Mouse (Mus musculus) megakaryocyte-erythroid progenitor cell, adult 5-6 weeks (primary cell): ENCODE results near the gene Mcm6. TPM values are rescaled to one million over a fixed set of nuclear protein-coding genes. Genes with fewer than 3 reads are reported as not detected.
"Not testable (repeated sequence)": the region's sequence is repeated elsewhere in the genome, so short reads cannot be mapped to it uniquely, and the experiment has no call there.

ENCODE experiments used
- ATAC-seq: replicated peaks from 2 replicates; pipeline ENCODE4 v1.8.0; 2016; ENCODE audit warnings: mild to moderate bottlenecking, inconsistent platforms; ENCODE audit not compliant: severe bottlenecking, poor library complexity, low FRiP score, low TSS enrichment
- total RNA-seq, 2 experiments: library from RNA; stranded (forward) in 1 of 2; stranded (reverse) in 1 of 2; fragments of 200-1000, 215-1000 nt in 1 of 2; fragments of >200 nt in 1 of 2; fragmentation: Nextera tagmentation in 1 of 2; gene quantifications; 2 replicates each; pipeline ENCODE4 v1.2.3; 2014 to 2017

Mcm6 gene
- total RNA-seq, 2 experiments from 2014 or later = 286 to 543 TPM

DNA sequence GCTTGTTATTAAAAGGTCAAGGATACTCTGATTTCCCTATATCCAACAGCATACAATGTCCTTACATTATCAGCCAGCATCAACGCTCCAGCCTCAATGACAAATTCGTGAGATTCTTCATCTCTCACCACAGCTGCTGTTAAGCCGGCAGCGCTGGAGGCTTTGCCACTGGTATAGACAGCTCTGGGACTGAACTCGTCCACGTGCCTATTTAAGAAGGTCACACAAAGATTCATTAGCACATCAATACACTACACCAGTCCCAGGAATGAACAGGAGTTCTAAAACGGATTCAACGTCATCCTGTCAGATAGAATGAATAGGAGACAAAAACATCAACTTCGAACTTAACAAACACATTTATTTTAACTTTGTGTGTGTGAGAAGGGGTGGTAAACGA is 15.2 kb downstream of the Mcm6 start:
- no peak for ATAC-seq

DNA sequence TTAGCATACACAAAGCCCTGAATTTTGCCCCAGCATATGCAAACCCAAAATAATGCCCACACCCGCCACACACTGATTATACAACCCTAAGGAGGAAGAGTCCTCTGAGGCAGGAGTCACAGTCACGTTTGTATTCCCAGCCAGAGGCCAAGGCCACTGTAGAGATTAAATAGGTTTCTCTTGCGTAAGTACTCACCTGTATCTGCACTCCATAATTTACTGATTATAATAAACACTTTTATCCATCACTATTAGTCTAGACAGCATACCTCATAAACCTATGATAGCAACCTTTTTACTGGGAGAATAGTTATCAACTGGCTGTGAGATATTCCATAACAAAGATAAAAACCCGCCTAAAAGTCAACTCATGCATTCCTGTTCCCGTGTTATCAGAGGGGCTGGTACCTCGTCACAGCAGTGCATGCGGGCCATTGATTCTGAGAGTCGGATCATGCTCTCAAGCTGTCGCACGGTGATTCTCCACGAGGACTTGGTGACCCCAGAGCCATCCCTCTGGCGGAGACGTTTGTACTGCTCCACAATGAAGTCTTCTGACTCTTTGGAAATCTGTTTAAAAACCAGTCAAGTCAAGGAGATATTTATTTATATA is 21.6 kb downstream of the Mcm6 start:
- ATAC-seq = no peak; the same call in 1 of the 2 replicates

DNA sequence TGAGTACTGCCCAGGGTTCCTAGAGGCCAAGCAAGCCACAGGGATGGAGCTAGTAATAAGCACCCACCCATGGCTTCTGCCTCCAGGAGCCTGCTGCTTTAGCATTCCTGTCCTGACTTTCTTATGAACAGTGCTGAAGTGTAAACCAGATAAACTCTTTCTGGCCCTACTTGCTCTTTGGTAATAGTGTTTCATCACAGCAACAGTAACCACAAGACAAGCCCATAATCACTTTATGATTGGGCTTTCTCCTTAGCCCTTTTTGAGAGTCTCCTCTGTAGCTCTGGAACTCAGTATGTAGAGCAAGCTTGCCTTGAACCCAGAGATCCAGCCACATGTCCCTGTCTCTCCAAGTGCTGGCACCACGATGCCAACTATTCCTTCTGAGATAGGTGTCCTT is 29.2 kb downstream of the Mcm6 start:
- ATAC-seq = peak; percentile 22; the same call in 1 of the 2 replicates

- no peak for ATAC-seq
Measured at GRCm38 (mm10) chr1:128328218-128328617, 31.2 kb downstream of the Mcm6 start, which contains the start of gene Lct. Lct (minus strand) TSS chr1:128328318.

DNA sequence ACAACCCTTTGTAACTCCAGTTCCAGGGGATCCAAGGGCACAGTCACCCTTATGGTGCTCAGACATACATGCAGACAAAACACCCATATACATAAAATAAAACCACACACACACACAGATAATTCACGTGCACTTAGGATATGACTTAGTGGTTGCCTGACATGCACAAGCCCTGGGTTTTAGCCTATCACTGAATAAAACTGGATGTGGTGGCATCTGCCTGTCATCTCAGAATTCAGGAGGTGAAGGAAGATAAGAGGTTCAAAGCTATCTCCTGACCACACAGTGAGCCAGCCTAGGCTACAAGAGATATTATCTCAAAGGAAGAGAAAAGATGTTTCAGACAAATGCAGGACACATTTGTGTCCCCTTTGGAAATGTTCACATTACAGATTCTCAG is 32.3 kb downstream of the Mcm6 start:
- peak; percentile 51 for ATAC-seq

GRCm38 (mm10) chr1:128324776-128325175 is 34.7 kb downstream of the Mcm6 start:
- ATAC-seq = no peak

- ATAC-seq = peak; percentile 22; the same call in 1 of the 2 replicates
Measured at GRCm38 (mm10) chr1:128323026-128323643, 36.3 kb downstream of the Mcm6 start.

GRCm38 (mm10) chr1:128319266-128319665 is 40.2 kb downstream of the Mcm6 start:
- not testable (repeated sequence) for ATAC-seq

DNA sequence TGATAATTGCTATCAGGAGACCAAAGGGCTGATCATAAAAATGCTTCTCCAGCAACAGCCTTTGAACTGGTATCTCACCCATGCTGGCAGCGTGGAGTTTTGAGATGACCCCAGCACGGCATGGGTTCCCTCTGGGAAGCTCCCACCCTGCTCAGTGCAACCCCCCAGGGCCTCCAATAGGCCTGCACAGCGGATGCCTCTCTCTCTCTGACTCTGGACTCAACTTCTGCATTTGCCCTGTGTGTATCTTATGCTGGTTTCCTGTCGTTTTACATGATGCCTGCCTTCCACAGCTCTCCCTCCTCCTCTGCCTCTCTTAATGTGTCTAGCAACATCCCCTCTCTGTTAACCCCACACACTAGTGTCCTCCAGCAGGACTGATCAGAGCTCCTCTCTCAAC is 44.8 kb downstream of the Mcm6 start:
- peak; percentile 55; the same call in 1 of the 2 replicates for ATAC-seq

GRCm38 (mm10) chr1:128309043-128309442 is 50.4 kb downstream of the Mcm6 start:
- no peak for ATAC-seq

- no peak for ATAC-seq
Measured at GRCm38 (mm10) chr1:128303900-128304299, 55.6 kb downstream of the Mcm6 start.

DNA sequence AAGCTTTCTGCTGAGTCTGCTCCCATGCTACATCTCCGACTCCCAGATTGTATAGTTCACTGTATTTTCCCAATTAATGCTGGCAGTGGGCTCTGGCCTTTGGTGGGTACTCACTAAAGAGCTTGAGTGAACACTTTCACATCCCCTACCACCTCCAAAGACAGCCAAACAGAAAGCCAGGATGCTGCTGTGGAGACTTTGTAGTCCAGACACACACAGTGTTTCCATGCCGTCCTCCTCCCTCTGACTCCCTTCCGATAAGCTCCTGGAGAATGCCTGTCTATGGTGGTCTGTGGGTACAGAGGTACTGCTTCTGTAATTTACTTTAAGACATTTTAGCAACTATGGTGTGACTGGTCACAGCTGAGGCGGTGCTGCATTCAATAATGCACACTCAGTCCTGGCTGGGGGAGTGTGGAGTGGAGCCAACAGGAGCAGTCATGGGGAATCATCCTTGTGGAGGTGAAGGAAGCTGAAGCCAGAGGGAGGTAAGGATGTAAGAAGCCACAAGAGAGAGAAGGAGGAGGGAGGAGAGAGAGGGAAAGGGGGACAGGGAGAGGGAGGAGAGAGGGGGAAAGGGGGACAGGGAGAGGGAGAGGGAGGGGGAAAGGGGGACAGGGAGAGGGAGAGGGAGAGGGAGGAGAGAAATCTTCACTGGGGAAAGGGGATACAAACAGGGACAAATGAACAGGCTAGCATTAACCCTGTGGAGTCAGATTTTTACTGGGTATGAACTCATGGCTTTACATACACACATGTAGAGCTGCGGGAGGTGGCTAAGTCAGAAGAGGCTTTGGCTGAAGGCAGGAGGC is 63.5 kb downstream of the Mcm6 start:
- no peak for ATAC-seq

GRCm38 (mm10) chr1:128295296-128295695 is 64.2 kb downstream of the Mcm6 start:
- no peak for ATAC-seq

DNA sequence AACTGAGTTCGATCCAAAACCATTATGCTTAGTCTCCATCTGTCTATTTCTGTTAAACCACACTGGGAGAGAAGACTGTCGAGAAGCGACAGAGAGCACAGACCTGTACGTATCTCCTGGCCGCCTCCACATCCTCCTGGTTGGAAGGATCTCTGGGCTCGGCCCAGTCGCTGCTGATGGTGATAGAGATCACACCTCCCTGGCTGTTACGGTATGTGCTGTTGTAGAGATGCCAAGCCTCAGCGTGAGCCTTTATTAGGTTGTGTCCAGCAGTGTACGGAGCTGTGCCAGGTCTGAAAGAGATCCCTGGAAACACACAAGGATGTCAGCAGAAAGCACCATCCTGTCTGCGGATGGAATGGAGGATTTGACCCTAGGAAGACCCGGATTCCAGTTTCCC is 65.9 kb downstream of the Mcm6 start:
- no peak for ATAC-seq

GRCm38 (mm10) chr1:128290295-128290694 is 69.2 kb downstream of the Mcm6 start:
- no peak for ATAC-seq

GRCm38 (mm10) chr1:128285136-128285535 is 74.3 kb downstream of the Mcm6 start:
- ATAC-seq = no peak

- no peak for ATAC-seq
Measured at GRCm38 (mm10) chr1:128284157-128284690, 75.2 kb downstream of the Mcm6 start.

GRCm38 (mm10) chr1:128282924-128283323 is 76.5 kb downstream of the Mcm6 start:
- no peak for ATAC-seq

DNA sequence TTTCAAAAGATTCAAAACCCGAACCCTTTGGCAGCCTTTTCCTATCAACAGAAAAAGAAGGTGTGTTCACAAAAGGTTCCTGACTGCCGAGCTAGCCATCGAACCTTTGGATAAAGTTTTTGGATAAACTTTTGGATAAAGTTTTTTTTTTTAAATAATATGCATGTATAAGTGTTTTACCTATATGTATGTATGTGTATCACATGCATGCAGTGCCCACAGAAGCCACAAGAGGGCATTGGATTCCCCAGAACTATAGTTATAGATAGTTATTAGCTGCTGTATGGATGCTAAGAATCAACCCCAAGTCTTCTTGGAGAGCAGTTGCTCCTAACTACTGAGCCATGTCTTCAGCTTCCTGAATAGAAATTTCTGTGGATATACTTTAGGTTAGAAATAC is 77.7 kb downstream of the Mcm6 start:
- ATAC-seq = no peak
